Mouse (Mus musculus) erythroblast, embryonic 14.5 days (primary cell): ENCODE results near the gene Tmem38b.

ENCODE experiments used
- GATA1 ChIP-seq: IDR thresholded peaks from 2 replicates; pipeline ENCODE4 v1.6.1; 2012; ENCODE audit warnings: low read length, inconsistent platforms, mixed read lengths
- TAL1 ChIP-seq: IDR thresholded peaks from 3 replicates; pipeline ENCODE4 v1.6.1; 2012; ENCODE audit warnings: low read length, inconsistent platforms, mixed read lengths

GRCm38 (mm10) chr4:53794257-53794966, 31.4 kb upstream of the Tmem38b start:
- no peak for TF ChIP-seq GATA1
- TF ChIP-seq TAL1, result no peak
